Mouse (Mus musculus) erythroblast, embryonic 14.5 days (primary cell): ENCODE data around the gene Thsd1. TPM values are rescaled to one million over a fixed set of nuclear protein-coding genes. Genes with fewer than 3 reads are reported as not detected.
A peak's percentile ranks its signal among the peaks of the same experiment; 100 is the strongest.

Experiments used
- H3K27me3 ChIP-seq: 2 replicates; pipeline ENCODE4 v1.6.1; 2012; ENCODE audit warnings: inconsistent platforms; ENCODE audit not compliant: control insufficient read depth
- H3K36me3 ChIP-seq: 2 replicates; pipeline ENCODE4 v1.6.1; 2012; ENCODE audit warnings: mild to moderate bottlenecking, inconsistent platforms; ENCODE audit not compliant: control insufficient read depth
- H3K4me1 ChIP-seq: 2 replicates; pipeline ENCODE4 v1.6.1; 2012; ENCODE audit warnings: inconsistent platforms; ENCODE audit not compliant: control insufficient read depth
- H3K4me3 ChIP-seq: replicated peaks from 2 replicates; pipeline ENCODE3; 2012; ENCODE audit warnings: moderate library complexity, mild to moderate bottlenecking, inconsistent platforms
- H3K9me3 ChIP-seq: 2 replicates; pipeline ENCODE4 v1.6.1; 2012; ENCODE audit warnings: low read length, inconsistent platforms, mixed read lengths; ENCODE audit not compliant: control insufficient read depth
- GATA1 ChIP-seq: IDR thresholded peaks from 2 replicates; pipeline ENCODE4 v1.6.1; 2012; ENCODE audit warnings: low read length, inconsistent platforms, mixed read lengths
- TAL1 ChIP-seq: IDR thresholded peaks from 3 replicates; pipeline ENCODE4 v1.6.1; 2012; ENCODE audit warnings: low read length, inconsistent platforms, mixed read lengths
- polyA plus RNA-seq: library from polyadenylated mRNA; stranded (reverse); fragments of >175 nt; gene quantifications from 2 replicates; pipeline ENCODE4 v1.2.3, GENCODE M21; 2012

The Thsd1 gene
- polyA plus RNA-seq: not detected in 2 replicates

DNA sequence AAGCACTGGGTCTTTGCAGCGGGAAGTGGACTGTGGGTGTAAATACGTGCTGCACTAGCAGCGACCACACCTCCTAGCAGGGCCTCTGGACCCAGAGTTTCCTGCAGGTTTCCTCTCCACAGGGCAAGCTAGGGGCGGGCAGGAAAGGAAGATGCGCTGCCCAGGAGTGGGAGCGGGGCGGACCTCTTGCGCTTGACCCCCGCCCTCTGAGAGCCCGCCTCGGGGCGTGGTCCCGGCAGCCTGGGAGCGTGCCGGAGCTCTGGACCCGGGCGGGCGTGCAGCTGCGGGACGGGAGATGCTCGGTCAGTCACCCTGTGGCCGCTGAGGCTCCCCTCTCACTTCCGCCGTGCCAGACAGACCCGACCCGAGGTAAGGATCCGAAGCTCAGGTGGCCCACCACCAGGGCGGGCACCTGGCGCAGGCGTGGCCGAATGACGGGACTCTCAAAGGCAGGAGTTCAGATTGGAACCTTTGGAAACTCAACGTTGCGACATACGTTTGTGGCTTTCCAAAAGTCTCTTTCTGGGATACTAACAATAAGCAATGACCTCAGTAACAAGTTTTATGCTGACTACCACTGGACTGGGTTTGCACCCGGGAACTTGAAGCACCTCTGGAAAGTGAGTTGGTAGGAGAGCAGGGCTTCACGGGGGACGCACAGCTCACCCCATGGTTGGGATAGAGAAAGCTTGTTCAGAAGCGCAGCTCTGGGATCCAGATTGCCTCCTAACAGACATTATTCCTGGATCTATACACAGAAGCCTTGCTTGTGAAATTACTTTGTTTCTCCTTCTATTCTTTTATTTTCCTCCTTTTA, at the start of gene Thsd1:
TSS of gene Thsd1 (plus strand) at position 253 of the 817 bp plus-strand sequence.
- Histone ChIP-seq H3K9me3 (no peaks in the 10 kb centered on the region; the same call in 1 of the 2 replicates), H3K36me3 (no peaks in the 10 kb centered on the region), H3K4me3 (peak within 1 kb of the TSS; percentile 41), H3K4me1 (peaks cover 5% of the 10 kb centered on the region), H3K27me3 (peaks cover 43% of the 10 kb centered on the region)
- TF ChIP-seq TAL1: no peak
- no peak for TF ChIP-seq GATA1

DNA sequence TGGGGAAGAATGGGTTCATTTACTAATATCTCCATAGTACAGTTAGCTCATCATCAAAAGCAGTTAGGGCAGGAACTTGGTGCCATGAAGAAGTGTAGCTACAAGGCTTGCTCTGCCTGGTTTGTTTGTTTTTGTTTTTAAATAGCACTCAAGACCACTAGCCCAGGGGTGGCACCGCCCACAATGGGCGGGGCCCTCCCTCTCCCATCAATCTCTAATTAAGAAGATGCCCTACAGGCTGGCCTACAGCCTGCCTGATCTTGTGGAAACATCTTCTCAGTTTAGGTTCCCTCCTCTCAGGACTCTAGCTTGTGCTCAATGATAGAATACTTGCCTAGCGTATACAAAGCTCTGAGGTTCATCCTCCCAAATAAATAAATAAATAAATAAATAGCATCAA, 42.2 kb upstream of the Thsd1 start:
- peaks cover 22% of the 10 kb centered on the region for H3K36me3 ChIP-seq
- no peaks in the 10 kb centered on the region for H3K9me3 ChIP-seq
- peak overlapping the region; percentile 85 for H3K4me3 ChIP-seq
- TF ChIP-seq GATA1 (no peak), TAL1 (no peak)
- peaks cover 26% of the 10 kb centered on the region for H3K27me3 ChIP-seq
- peaks cover 33% of the 10 kb centered on the region for H3K4me1 ChIP-seq

- Histone ChIP-seq H3K4me1 (peaks cover 33% of the 10 kb centered on the region), H3K9me3 (no peaks in the 10 kb centered on the region), H3K27me3 (peaks cover 28% of the 10 kb centered on the region), H3K4me3 (peak within 1 kb of the TSS; percentile 85), H3K36me3 (peaks cover 15% of the 10 kb centered on the region)
- TF ChIP-seq GATA1 (no peak), TAL1 (no peak)
Observed at GRCm38 (mm10) chr8:22185431-22186397, 41.4 kb upstream of the Thsd1 start, which contains the start of gene Ckap2. Gene Ckap2 (minus strand): TSS chr8:22185819.

GRCm38 (mm10) chr8:22192660-22193431, 34.3 kb upstream of the Thsd1 start, which contains the start of gene Vps36:
Gene Vps36 (plus strand): TSS chr8:22192809.
- no peak for TF ChIP-seq GATA1
- TF ChIP-seq TAL1: no peak
- peaks cover 15% of the 10 kb centered on the region for H3K27me3 ChIP-seq
- peaks cover 2% of the 10 kb centered on the region for H3K36me3 ChIP-seq
- peaks cover 18% of the 10 kb centered on the region for H3K4me1 ChIP-seq
- peak within 1 kb of the TSS; percentile 84 for H3K4me3 ChIP-seq
- H3K9me3 ChIP-seq: no peaks in the 10 kb centered on the region

GRCm38 (mm10) chr8:22193432-22194010, 33.6 kb upstream of the Thsd1 start:
- peaks cover 18% of the 10 kb centered on the region for H3K4me1 ChIP-seq
- H3K27me3 ChIP-seq: peaks cover 8% of the 10 kb centered on the region
- H3K36me3 ChIP-seq: peaks cover 3% of the 10 kb centered on the region
- H3K4me3 ChIP-seq: peak overlapping the region; percentile 84
- no peak for TF ChIP-seq TAL1
- no peak for TF ChIP-seq GATA1
- no peaks in the 10 kb centered on the region for H3K9me3 ChIP-seq

DNA sequence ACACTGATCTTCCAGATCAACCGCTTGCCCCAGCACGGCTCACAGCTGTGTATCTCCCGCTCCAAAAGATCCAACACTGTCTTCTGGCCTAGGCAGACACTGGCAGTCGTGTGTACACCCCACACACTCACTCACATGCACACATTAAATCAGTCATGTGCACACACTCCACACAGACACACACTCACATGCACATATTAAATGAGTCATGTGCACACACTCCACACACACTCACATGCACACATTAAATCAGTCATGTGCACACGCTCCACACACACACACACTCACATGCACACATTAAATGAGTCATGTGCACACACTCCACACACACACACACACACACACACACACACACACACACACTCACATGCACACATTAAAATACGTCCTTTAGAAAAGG, 29.2 kb upstream of the Thsd1 start:
- TF ChIP-seq TAL1 (no peak), GATA1 (no peak)
- H3K9me3 ChIP-seq: 0 out of 2 replicates have a peak, but pooled peaks cover 2% of the 10 kb centered on the region

GRCm38 (mm10) chr8:22199481-22199880, 27.6 kb upstream of the Thsd1 start:
- no peaks in the 10 kb centered on the region for H3K27me3 ChIP-seq
- H3K4me3 ChIP-seq: no peak overlapping the region
- peaks cover 2% of the 10 kb centered on the region; the same call in 1 of the 2 replicates for H3K4me1 ChIP-seq
- TF ChIP-seq TAL1: no peak
- no peak for TF ChIP-seq GATA1
- peaks cover 19% of the 10 kb centered on the region for H3K36me3 ChIP-seq
- 0 out of 2 replicates have a peak, but pooled peaks cover 2% of the 10 kb centered on the region for H3K9me3 ChIP-seq

More for the DNA sequence above, 29.2 kb upstream of the Thsd1 start:
- Histone ChIP-seq H3K4me3 (no peak overlapping the region), H3K4me1 (peaks cover 13% of the 10 kb centered on the region), H3K27me3 (no peaks in the 10 kb centered on the region), H3K36me3 (peaks cover 19% of the 10 kb centered on the region)

GRCm38 (mm10) chr8:22207535-22207934, 19.6 kb upstream of the Thsd1 start:
- Histone ChIP-seq H3K4me1 (peaks cover 11% of the 10 kb centered on the region), H3K36me3 (peaks cover 15% of the 10 kb centered on the region), H3K9me3 (no peaks in the 10 kb centered on the region), H3K4me3 (no peak overlapping the region), H3K27me3 (no peaks in the 10 kb centered on the region)
- no peak for TF ChIP-seq GATA1
- TF ChIP-seq TAL1: no peak
